Mouse (Mus musculus) heart, postnatal 0 days (tissue): ENCODE data around the gene Dppa2. TPM values are rescaled to one million over a fixed set of nuclear protein-coding genes. Genes with fewer than 3 reads are reported as not detected.

Source experiments
- ATAC-seq: fragments of 200-750 bp; cut with Nextera tagmentation; 2 replicates; pipeline ENCODE4 v1.8.0; 2017; ENCODE audit warnings: low read depth, moderate number of reproducible peaks, moderate library complexity; ENCODE audit not compliant: insufficient read depth
- DNase-seq: peaks from one replicate; pipeline ENCODE4 v3.0.0-alpha.2; 2016; ENCODE audit warnings: low spot score
- H3K27ac ChIP-seq: fragments of 300-500 bp; sonication (generic); 2 replicates; pipeline ENCODE4 v1.5.1; 2014; ENCODE audit warnings: low read depth, mild to moderate bottlenecking
- H3K27me3 ChIP-seq: fragments of 300-500 bp; sonication (generic); 2 replicates; pipeline ENCODE4 v1.6.1; 2014; ENCODE audit warnings: low read length, mixed read lengths; ENCODE audit not compliant: control insufficient read depth, insufficient read depth
- H3K36me3 ChIP-seq: fragments of 300-500 bp; sonication (generic); replicated peaks from 2 replicates; pipeline ENCODE4 v1.6.1; 2014; ENCODE audit warnings: low read length, mixed read lengths; ENCODE audit not compliant: control insufficient read depth, insufficient read depth
- H3K4me1 ChIP-seq: fragments of 300-500 bp; sonication (generic); 2 replicates; pipeline ENCODE4 v1.6.1; 2014; ENCODE audit warnings: antibody characterized with exemption; ENCODE audit not compliant: control insufficient read depth, insufficient read depth
- H3K4me2 ChIP-seq: fragments of 300-500 bp; sonication (generic); 2 replicates; pipeline ENCODE4 v1.6.1; 2014; ENCODE audit warnings: low read depth, mild to moderate bottlenecking, low read length, moderate library complexity
- H3K4me3 ChIP-seq: fragments of 300-500 bp; sonication (generic); 2 replicates; pipeline ENCODE4 v1.5.1; 2014; ENCODE audit warnings: low read depth, low read length
- H3K9ac ChIP-seq: fragments of 300-500 bp; sonication (generic); replicated peaks from 2 replicates; pipeline ENCODE4 v1.6.1; 2014; ENCODE audit warnings: low read depth, low read length, mixed read lengths
- H3K9me3 ChIP-seq: fragments of 300-500 bp; sonication (generic); replicated peaks from 2 replicates; pipeline ENCODE4 v1.6.1; 2016; ENCODE audit warnings: low read length; ENCODE audit not compliant: control insufficient read depth
- CTCF ChIP-seq: IDR thresholded peaks from 2 replicates; pipeline ENCODE4 v1.5.1; 2016; ENCODE audit warnings: antibody characterized with exemption, control low read depth, low read depth
- EP300 ChIP-seq: IDR thresholded peaks from 2 replicates; pipeline ENCODE4 v1.6.1; 2016; ENCODE audit warnings: antibody characterized with exemption, low read depth
- WGBS: fragments of 180-500 bp; shearing (Covaris S2); extraction: QIAGEN DNeasy Blood & Tissue Kit; methylation state at CpG from one replicate; pipeline ENCODE4 v1.1.7; 2014; 5-methylcytosine and 5-hydroxymethylcytosine counted together
- polyA plus RNA-seq: library from polyadenylated mRNA; unstranded; fragments of >200 nt; fragmentation: Nextera tagmentation; extraction: Ambion mirVana; gene quantifications from 2 replicates; pipeline ENCODE4 v1.2.1, GENCODE M21; 2015
- total RNA-seq: library from RNA; depleted of rRNA; stranded (reverse); fragments of >200 nt; gene quantifications from 2 replicates; pipeline ENCODE4 v1.2.3, GENCODE M21; 2014; ENCODE audit warnings: low replicate concordance

Dppa2 gene
- total and polyA plus RNA-seq, 2 experiments from 2014 or later: not detected

- H3K27me3 ChIP-seq: no peaks in the 10 kb centered on the region
- WGBS: 79% methylated on average over 4 of the region's 4 CpGs
- H3K36me3 ChIP-seq: no peaks in the 10 kb centered on the region
- TF ChIP-seq CTCF (no peak), EP300 (no peak)
- ATAC-seq (no peak), DNase-seq (no peak)
- H3K4me2 ChIP-seq: no peak overlapping the region
- no peaks in the 10 kb centered on the region for H3K9me3 ChIP-seq
- no peak overlapping the region for H3K27ac ChIP-seq
- no peaks in the 10 kb centered on the region for H3K4me1 ChIP-seq
- no peak overlapping the region for H3K9ac ChIP-seq
- H3K4me3 ChIP-seq: no peak overlapping the region
These were observed 22.8 kb upstream of the Dppa2 start for GRCm38 (mm10) chr16:48280883-48281282.

GRCm38 (mm10) chr16:48282801-48283200, 20.9 kb upstream of the Dppa2 start:
- H3K4me3 ChIP-seq: no peak overlapping the region
- no peak overlapping the region for H3K4me2 ChIP-seq
- DNase-seq (no peak), ATAC-seq (no peak)
- no peak overlapping the region for H3K9ac ChIP-seq
- WGBS: 56% methylated on average over 1 of the region's 1 CpGs
- TF ChIP-seq CTCF (no peak), EP300 (no peak)
- H3K4me1 ChIP-seq: no peaks in the 10 kb centered on the region
- no peaks in the 10 kb centered on the region for H3K9me3 ChIP-seq
- no peaks in the 10 kb centered on the region for H3K36me3 ChIP-seq
- no peak overlapping the region for H3K27ac ChIP-seq
- no peaks in the 10 kb centered on the region for H3K27me3 ChIP-seq

GRCm38 (mm10) chr16:48283517-48283916, 20.2 kb upstream of the Dppa2 start, which contains the start of gene Dppa4:
Gene Dppa4 (plus strand): TSS chr16:48283733.
- Histone ChIP-seq H3K9me3 (no peaks in the 10 kb centered on the region), H3K4me1 (no peaks in the 10 kb centered on the region), H3K4me3 (no peak within 1 kb of the TSS), H3K27ac (no peak within 1 kb of the TSS), H3K27me3 (no peaks in the 10 kb centered on the region), H3K9ac (no peak within 1 kb of the TSS), H3K4me2 (no peak within 1 kb of the TSS), H3K36me3 (no peaks in the 10 kb centered on the region)
- no peak for TF ChIP-seq CTCF
- ATAC-seq: no peak
- 68% methylated on average over 4 of the region's 4 CpGs for WGBS
- no peak for DNase-seq

- 86% methylated on average over 4 of the region's 4 CpGs for WGBS
- H3K9ac ChIP-seq: no peak overlapping the region
- no peak overlapping the region for H3K4me3 ChIP-seq
- DNase-seq: no peak
- H3K27me3 ChIP-seq: no peaks in the 10 kb centered on the region
- H3K4me2 ChIP-seq: no peak overlapping the region
- ATAC-seq: no peak
- no peaks in the 10 kb centered on the region for H3K9me3 ChIP-seq
- H3K27ac ChIP-seq: no peak overlapping the region
- H3K36me3 ChIP-seq: no peaks in the 10 kb centered on the region
- H3K4me1 ChIP-seq: no peaks in the 10 kb centered on the region
- TF ChIP-seq EP300 (no peak), CTCF (no peak)
These were observed 18.2 kb upstream of the Dppa2 start for GRCm38 (mm10) chr16:48285517-48285916.

- Histone ChIP-seq H3K4me3 (no peak overlapping the region), H3K4me1 (no peaks in the 10 kb centered on the region), H3K27ac (no peak overlapping the region), H3K9ac (no peak overlapping the region), H3K4me2 (no peak overlapping the region), H3K27me3 (no peaks in the 10 kb centered on the region), H3K36me3 (no peaks in the 10 kb centered on the region), H3K9me3 (no peaks in the 10 kb centered on the region)
- TF ChIP-seq CTCF: no peak
- TF ChIP-seq EP300: no peak
- ATAC-seq: no peak
- WGBS: 31% methylated on average over 14 of the region's 14 CpGs
- DNase-seq: no peak
These were observed 6.1 kb upstream of the Dppa2 start for GRCm38 (mm10) chr16:48297384-48298136.

- no peak overlapping the region for H3K4me3 ChIP-seq
- no peak for TF ChIP-seq CTCF
- no peak for TF ChIP-seq EP300
- H3K9me3 ChIP-seq: no peaks in the 10 kb centered on the region
- H3K4me1 ChIP-seq: no peaks in the 10 kb centered on the region
- no peak overlapping the region for H3K4me2 ChIP-seq
- H3K27me3 ChIP-seq: no peaks in the 10 kb centered on the region
- no peak overlapping the region for H3K9ac ChIP-seq
- DNase-seq (no peak), ATAC-seq (no peak)
- H3K27ac ChIP-seq: no peak overlapping the region
- no peaks in the 10 kb centered on the region for H3K36me3 ChIP-seq
- WGBS: 74% methylated on average over 3 of the region's 3 CpGs
These were observed 3.8 kb upstream of the Dppa2 start for GRCm38 (mm10) chr16:48299884-48300283.
